Mouse (Mus musculus) heart, postnatal 10 days (tissue): ENCODE data around the gene Osbpl9. TPM values are rescaled to one million over a fixed set of nuclear protein-coding genes. Genes with fewer than 3 reads are reported as not detected.
A peak's percentile ranks its signal among the peaks of the same experiment; 100 is the strongest.

Experiments
- DNase-seq, 2 experiments: peaks; one replicate each; pipeline ENCODE4 v3.0.0; 2021
- intact Hi-C: fragments of 180-260 bp; cut with DNase I; formaldehyde crosslinking; loops from one replicate; pipeline ENCODE4 v1.15.1; 2025
- total RNA-seq, 2 experiments: library from RNA; stranded (reverse); gene quantifications; 2 replicates each; pipeline ENCODE4 v1.2.3; 2021

The Osbpl9 gene
- total RNA-seq, 2 experiments from 2014 or later = 86.2 to 92.2 TPM

- intact Hi-C loops = no loop called here
- DNase-seq = no peak
These were observed 92.4 kb downstream of the Osbpl9 start for GRCm38 (mm10) chr4:109109686-109110085.

GRCm38 (mm10) chr4:109109012-109109411, 93.1 kb downstream of the Osbpl9 start:
- intact Hi-C loops = no loop called here
- no peak for DNase-seq

- intact Hi-C loops = no loop called here
- DNase-seq = no peak
These were observed 95.5 kb downstream of the Osbpl9 start for GRCm38 (mm10) chr4:109106594-109106993.

DNA sequence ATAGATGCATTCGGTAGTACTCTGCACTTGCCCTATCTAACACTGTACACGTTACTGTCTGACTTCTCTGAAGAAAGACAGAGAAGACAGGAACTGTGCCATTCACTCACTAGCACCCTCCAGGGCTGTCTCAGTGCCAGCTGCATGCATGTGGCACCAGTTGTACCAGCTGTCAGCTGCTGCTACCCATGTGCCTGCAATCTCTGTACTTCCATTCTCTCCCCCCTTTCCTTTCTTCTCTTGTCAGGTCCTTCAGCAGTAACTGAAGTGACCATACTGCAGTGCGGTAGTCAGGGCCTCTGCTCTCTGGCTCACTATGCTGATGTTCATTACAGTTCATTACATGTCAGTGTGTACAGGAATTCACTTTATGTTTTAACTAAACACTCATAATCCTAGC, 96.0 kb downstream of the Osbpl9 start:
- intact Hi-C loops = no loop called here

GRCm38 (mm10) chr4:109105254-109105653, 96.8 kb downstream of the Osbpl9 start:
- no peak for DNase-seq
- intact Hi-C loops = no loop called here

More for the DNA sequence above, 96.0 kb downstream of the Osbpl9 start:
- DNase-seq = peak; percentile 43 to 64

GRCm38 (mm10) chr4:109103145-109103883, 98.8 kb downstream of the Osbpl9 start:
- intact Hi-C loops = no loop called here
- no peak for DNase-seq

DNA sequence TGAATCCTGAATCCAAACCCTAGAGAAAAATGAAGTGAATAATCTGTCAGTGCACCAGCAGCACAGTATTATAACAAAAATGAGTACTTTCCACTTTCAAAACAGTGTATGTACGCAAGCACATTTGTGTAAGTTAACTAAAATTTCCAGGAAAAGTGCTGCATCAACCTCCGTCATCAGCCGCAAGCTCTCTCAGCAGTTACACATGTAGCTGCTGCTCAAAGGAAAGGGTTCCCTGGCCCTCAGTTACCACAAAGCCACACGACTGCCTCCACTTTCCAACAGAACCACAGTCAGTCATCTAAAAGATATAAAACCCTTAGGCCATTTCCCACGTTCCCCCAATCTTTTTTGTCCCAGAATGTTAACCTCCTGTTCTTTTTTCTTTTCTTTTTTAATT, 99.5 kb downstream of the Osbpl9 start:
- DNase-seq = no peak
- intact Hi-C loops = no loop called here

DNA sequence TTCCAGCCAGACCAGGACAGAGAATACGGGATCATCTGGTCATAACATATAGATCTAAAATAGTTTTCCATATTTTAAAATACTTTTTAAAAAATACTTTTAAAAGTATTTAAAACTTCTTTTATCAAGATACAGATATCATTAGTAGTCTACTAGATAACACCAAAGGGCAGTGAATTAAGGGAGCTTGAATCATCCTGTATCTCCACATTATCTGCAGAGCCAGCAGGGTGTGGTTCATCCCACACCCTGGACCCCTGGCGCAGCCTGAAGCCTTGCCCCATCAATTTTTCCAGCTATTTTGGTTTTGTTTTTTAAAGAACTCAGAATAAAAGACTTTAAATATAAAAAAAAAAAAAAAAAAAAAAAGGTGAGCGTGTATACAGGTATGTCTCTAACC, 103.2 kb downstream of the Osbpl9 start:
- DNase-seq = no peak
- intact Hi-C loops = no loop called here

DNA sequence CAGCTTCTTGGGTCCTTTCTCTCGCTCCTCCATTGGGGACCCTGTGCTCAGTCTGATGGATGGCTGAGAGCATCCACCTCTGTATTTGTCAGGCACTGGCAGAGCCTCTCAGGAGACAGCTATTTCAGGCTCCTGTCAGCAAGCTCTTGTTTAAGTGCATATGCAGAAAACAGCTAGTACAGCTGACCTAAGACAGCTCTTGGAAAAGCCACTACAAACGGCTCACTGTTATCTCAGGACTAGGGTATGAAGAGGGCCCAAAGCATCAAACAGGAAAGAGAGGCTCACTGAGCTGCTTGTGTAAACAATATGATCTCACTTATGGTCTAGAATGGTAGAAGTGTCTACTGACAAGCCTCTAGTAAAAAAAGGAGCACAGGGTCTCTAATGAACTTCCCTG, 107.8 kb downstream of the Osbpl9 start:
- no peak for DNase-seq
- intact Hi-C loops = no loop called here

DNA sequence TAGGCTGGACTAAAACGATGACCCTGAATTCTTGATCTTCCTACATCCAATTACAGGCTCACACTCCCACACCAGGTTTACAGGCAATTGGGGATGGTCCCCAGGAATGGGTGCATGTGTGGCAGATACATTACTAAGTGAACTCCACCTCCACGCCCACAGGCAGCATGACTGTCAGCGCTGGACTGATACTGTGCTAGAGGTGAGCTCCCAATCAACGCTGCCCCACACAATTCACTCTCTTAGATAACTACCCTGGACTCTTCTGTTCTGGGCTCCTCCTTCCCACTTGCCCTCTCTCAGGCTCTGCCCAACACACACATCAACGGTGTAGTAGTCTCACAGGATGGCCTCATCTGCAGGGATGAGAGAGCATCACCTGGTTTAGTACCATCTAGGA, 109.7 kb downstream of the Osbpl9 start:
- intact Hi-C loops = no loop called here
- DNase-seq = no peak

DNA sequence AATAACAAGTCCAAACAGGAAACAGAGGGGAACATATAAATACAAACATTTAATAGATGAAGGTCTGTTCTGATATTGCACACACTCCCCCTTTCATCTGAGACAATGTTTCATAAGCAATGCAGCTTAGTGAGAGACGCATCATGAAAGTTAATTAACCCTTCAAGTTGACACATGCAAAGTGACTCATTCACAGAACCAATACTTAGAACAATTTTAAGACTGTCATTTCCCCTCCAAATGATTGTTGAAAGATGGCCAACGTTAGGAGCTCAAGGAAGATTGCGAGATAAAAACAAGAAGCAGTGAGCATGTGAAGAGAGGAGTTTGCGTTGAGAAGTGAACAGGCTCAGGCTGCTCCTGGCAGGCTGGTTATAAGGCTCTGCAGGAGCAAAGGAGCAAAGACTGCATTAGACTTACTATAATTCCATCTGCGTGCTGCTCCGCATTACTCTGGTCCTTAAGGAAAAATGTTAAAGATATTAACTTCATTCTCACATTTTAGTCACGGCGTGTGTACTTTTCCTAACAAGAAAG, 110.8 kb downstream of the Osbpl9 start:
- no peak for DNase-seq
- intact Hi-C loops = no loop called here

GRCm38 (mm10) chr4:109089999-109090398, 112.1 kb downstream of the Osbpl9 start:
- intact Hi-C loops = no loop called here
- peak in 1 of 2 experiments; percentile 37 for DNase-seq

DNA sequence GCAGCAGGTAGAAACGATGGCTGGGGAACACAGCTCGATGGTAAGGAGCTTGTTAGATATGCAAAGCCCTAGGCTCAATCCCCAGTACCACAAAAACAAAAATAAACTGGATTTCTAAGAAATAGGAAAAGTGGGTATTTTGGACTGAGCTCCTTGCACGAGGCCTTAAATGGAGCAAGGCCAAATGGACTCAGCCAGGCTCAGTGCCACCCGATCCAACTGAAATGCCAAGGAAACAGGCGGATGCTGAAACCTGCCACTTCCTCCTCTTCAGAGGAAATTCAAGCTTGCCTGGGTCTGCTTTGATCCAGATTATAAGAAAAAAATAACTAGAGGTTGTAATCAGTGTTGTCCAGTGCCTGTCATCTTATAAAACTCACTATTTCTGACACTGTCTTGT, 112.9 kb downstream of the Osbpl9 start:
- intact Hi-C loops = no loop called here
- no peak for DNase-seq

DNA sequence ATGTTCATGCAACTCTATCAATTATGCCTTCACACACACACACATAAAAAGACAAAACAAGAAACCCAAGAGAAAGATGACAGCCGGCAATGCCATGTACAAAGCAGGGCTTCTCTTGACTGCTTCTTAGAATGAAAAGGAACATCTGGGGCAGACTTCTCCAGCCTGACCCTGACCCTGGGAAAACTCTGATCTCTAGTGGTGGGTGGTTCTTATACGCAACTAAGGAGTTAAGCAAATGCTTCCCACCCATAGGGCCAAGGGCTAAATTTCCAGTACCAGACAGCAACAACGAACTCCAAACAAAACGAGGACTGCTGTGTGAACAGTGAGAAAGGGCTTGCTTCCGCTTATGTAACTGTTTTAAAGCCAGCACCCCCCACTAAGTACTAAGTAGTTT, 122.0 kb downstream of the Osbpl9 start:
- intact Hi-C loops = no loop called here
- DNase-seq = no peak

DNA sequence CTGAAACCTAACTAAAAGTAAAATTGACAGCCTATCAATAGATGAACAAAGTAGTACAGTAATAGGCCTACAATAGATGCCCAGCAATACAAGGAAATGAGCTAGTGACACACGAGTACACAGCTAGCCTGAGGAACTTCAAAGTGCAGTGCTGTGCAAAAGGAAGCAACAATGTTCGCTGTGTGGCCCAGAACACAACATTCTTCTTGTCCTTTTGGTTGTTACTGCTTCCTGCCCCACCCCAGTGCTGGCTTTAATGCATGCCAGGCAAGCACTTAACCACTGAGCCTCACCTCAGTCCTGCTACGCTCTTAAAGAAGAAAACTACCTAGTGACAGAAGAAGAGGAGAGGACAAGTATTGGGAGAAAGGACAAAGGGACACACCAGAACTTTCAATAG, 122.4 kb downstream of the Osbpl9 start:
- intact Hi-C loops = no loop called here
- no peak for DNase-seq

DNA sequence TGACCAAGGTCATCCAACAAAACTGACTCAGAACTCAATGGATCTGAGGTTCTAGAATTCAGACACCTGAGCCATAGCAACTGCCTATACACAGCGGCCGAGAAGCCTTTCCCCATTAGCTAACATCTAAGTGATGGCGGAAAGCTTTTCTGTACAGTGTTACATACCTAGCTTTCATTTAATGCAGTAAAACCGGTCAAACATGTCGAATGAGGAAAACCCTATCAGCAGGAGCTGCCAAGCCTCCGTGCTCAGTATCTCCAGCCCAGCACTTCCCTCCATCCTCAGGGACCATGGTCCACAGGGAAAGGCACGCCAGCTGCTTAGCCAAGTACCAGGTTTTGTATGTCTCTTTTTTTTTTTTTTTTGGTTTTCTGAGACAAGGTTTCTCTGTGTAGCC, 123.1 kb downstream of the Osbpl9 start:
- DNase-seq = no peak
- intact Hi-C loops = no loop called here

DNA sequence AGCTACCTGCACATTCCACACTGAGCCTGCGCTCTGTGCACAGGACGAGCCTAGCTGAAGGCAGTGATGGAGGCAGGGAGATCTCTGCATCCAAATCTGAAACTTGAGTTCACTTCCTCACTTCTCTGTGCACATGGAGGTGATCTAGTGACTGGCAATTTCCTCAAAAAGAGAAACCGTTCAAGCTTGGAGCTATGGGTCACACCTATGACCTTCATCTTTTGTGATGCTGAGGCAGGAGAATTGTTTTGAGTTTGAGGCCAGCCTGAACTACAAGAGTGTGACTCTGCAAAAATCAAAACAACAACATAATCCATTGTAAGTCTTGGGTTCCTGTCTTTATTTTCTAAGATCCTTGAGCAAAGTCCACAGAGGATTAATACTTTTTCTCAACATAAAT, 128.8 kb downstream of the Osbpl9 start:
- DNase-seq = no peak
- intact Hi-C loops = loop anchor here (5.0 kb wide), 1 partner anchor 74 kb away; no protein-coding TSS in a partner anchor

- DNase-seq = no peak
- intact Hi-C loops = loop anchor here (5.0 kb wide), 1 partner anchor 74 kb away; no protein-coding TSS in a partner anchor
These were observed 129.2 kb downstream of the Osbpl9 start for GRCm38 (mm10) chr4:109072891-109073290.

DNA sequence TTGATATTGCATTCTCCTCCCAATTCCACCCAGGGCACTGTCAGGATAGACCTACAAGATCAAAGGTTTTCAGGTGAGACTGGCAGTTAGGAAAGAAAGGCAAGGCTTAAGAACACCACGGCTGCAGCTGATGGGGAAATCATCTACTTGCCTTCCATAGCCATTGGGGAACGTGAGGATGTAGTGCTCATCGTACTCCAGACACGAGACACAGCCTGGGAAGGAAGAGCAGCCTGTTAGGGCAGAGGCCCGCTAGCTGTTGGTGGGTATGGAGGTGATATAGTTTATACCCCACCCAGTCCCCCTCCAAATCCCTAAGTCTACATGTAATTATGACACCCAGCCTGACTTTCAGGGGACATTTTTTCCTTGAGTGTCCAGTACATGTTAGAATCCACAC, 136.4 kb downstream of the Osbpl9 start:
- DNase-seq = no peak
- intact Hi-C loops = no loop called here

- intact Hi-C loops = no loop called here
- no peak for DNase-seq
These were observed 137.1 kb downstream of the Osbpl9 start for GRCm38 (mm10) chr4:109064941-109065340.

DNA sequence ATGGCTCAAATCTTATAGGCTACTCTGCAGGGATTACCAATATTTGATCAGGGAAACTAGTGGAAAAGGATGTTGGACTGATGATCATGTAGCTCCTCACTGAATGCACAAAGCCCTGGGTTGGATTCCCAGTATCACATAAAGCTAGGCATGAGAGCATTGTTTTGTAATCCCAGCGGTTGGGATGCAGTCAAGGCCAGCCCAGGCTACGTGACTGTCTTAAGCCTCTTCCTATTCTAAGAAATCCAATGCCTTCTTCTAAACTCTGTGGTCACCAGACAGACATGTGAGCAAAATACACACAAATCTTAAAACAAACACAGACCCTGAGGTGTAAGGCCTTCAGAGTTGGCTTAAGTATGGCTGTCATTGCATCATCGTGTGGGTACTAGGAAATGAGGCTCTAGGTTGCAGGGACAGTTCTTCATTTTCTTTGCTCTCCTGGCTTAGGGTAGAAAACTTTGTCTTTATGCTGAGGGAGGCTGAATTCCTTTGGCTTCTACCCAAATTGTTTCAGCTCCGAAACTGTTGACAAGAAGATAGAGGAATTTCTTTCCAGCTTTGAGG, 142.7 kb downstream of the Osbpl9 start:
- no peak for DNase-seq
- intact Hi-C loops = loop anchor here (5.0 kb wide), 1 partner anchor 103 kb away; no protein-coding TSS in a partner anchor

DNA sequence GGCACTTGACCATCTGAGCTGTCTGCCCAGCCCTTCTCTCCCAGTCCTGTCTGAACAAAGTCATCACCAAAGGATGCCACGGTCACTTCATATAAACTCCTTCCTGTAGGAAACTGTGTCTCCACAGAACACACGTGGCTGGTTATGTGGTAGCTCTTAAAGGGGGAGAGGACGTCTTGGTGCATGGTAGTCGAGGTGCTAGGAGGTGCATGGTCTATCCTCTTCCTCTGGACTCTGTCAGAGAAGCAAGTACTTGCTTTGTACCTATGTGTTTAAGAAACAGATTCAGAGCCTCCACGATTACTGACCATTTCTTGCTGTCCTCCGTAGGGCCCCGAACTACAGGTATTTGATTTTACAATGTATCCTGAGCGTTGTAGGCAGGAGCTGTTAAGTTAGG, 144.4 kb downstream of the Osbpl9 start:
- no peak for DNase-seq
- intact Hi-C loops = loop anchor here (5.0 kb wide), 1 partner anchor 105 kb away; no protein-coding TSS in a partner anchor
